Mouse (Mus musculus) liver, embryonic 14.5 days (tissue): Measurements from ENCODE around the gene Mylk. TPM values are rescaled to one million over a fixed set of nuclear protein-coding genes. Genes with fewer than 3 reads are reported as not detected.

Experiments used
- ATAC-seq: fragments of 200-750 bp; cut with Nextera tagmentation; 2 replicates; pipeline ENCODE4 v1.8.0; 2017; ENCODE audit warnings: moderate number of reproducible peaks, mild to moderate bottlenecking, moderate library complexity; ENCODE audit not compliant: insufficient read depth
- DNase-seq, 3 experiments: peaks; one replicate each; pipeline ENCODE4 v3.0.0-alpha.2; 2012 to 2013; ENCODE audit warnings: low read depth in 3 of 3, low spot score in 3 of 3
- H3K27ac ChIP-seq: fragments of 300-500 bp; sonication (generic); 2 replicates; pipeline ENCODE4 v1.5.1; 2014; ENCODE audit warnings: moderate library complexity, mild to moderate bottlenecking, control low read depth, inconsistent platforms
- H3K27me3 ChIP-seq: fragments of 300-500 bp; sonication (generic); 2 replicates; pipeline ENCODE4 v1.6.1; 2014; ENCODE audit warnings: mild to moderate bottlenecking, low read length, moderate library complexity; ENCODE audit not compliant: control insufficient read depth, insufficient read depth
- H3K36me3 ChIP-seq: fragments of 300-500 bp; sonication (generic); replicated peaks from 2 replicates; pipeline ENCODE4 v1.6.1; 2014; ENCODE audit warnings: low read depth; ENCODE audit not compliant: control insufficient read depth, insufficient read depth
- H3K4me1 ChIP-seq, 2 experiments: fragments of 200-500 bp in 1 of 2; fragments of 300-500 bp in 1 of 2; sonication (generic) in 1 of 2; replicated peaks; 2 replicates each; pipeline ENCODE4 v1.6.1; 2012 to 2014; ENCODE audit warnings: antibody characterized with exemption in 1 of 2, inconsistent platforms in 1 of 2, low read length in 1 of 2; ENCODE audit not compliant: control insufficient read depth in 2 of 2, insufficient read depth in 2 of 2
- H3K4me2 ChIP-seq: fragments of 300-500 bp; sonication (generic); 2 replicates; pipeline ENCODE4 v1.6.1; 2014; ENCODE audit warnings: low read depth, mild to moderate bottlenecking, control low read depth, moderate library complexity
- H3K4me3 ChIP-seq, 2 experiments: fragments of 200-500 bp in 1 of 2; fragments of 300-500 bp in 1 of 2; sonication (generic) in 1 of 2; 2 replicates each; pipeline ENCODE4 v1.5.1; 2012 to 2014; ENCODE audit warnings: low read depth in 2 of 2, low read length in 2 of 2, mild to moderate bottlenecking in 2 of 2, control low read depth in 1 of 2, inconsistent platforms in 1 of 2, moderate library complexity in 1 of 2; ENCODE audit not compliant: insufficient read depth in 1 of 2
- H3K9ac ChIP-seq: fragments of 300-500 bp; sonication (generic); replicated peaks from 2 replicates; pipeline ENCODE4 v1.6.1; 2014; ENCODE audit warnings: mild to moderate bottlenecking, control low read depth, moderate library complexity
- H3K9me3 ChIP-seq: fragments of 300-500 bp; sonication (generic); 2 replicates; pipeline ENCODE4 v1.6.1; 2016; ENCODE audit warnings: low read length, mixed read lengths; ENCODE audit not compliant: control insufficient read depth
- CTCF ChIP-seq: IDR thresholded peaks from 2 replicates; pipeline ENCODE4 v1.5.1; 2016; ENCODE audit warnings: antibody characterized with exemption, low read depth, control low read depth
- EP300 ChIP-seq: IDR thresholded peaks from 2 replicates; pipeline ENCODE4 v1.6.1; 2016; ENCODE audit warnings: antibody characterized with exemption, low read depth
- WGBS: fragments of 180-500 bp; shearing (Covaris S2); extraction: QIAGEN DNeasy Blood & Tissue Kit; methylation state at CpG from one replicate; pipeline ENCODE4 v1.1.7; 2014; ENCODE audit not compliant: insufficient replicate concordance; 5-methylcytosine and 5-hydroxymethylcytosine counted together
- polyA plus RNA-seq, 2 experiments: library from polyadenylated mRNA; depleted of rRNA in 1 of 2; stranded (reverse) in 1 of 2; unstranded in 1 of 2; fragments of >200 nt; fragmentation: Nextera tagmentation in 1 of 2; extraction: Ambion mirVana in 1 of 2; gene quantifications; 2 replicates each; pipeline versions ENCODE4 v1.2.1 to v1.2.3; 2012 to 2014

Gene Mylk
- polyA plus RNA-seq, 2 experiments, result 4.4 to 5.4 TPM

- Histone ChIP-seq H3K9ac (no peak overlapping the region), H3K36me3 (no peaks in the 10 kb centered on the region), H3K4me2 (no peak overlapping the region), H3K4me1 (no peaks in the 10 kb centered on the region), H3K9me3 (no peaks in the 10 kb centered on the region), H3K27me3 (no peaks in the 10 kb centered on the region), H3K4me3 (no peak overlapping the region), H3K27ac (no peak overlapping the region)
- no peak for TF ChIP-seq EP300
- ATAC-seq (no peak), DNase-seq (no peak)
- 53% methylated on average over 6 of the region's 6 CpGs for WGBS
Measured at GRCm38 (mm10) chr16:34855136-34855535, 110.1 kb downstream of the Mylk start.

- Histone ChIP-seq H3K9ac (no peak overlapping the region), H3K4me1 (no peaks in the 10 kb centered on the region), H3K27ac (no peak overlapping the region), H3K27me3 (no peaks in the 10 kb centered on the region), H3K4me2 (no peak overlapping the region), H3K4me3 (no peak overlapping the region), H3K9me3 (no peaks in the 10 kb centered on the region), H3K36me3 (no peaks in the 10 kb centered on the region)
- DNase-seq, result no peak
- ATAC-seq, result no peak
- 45% methylated on average over 2 of the region's 2 CpGs for WGBS
- TF ChIP-seq CTCF, result no peak
- TF ChIP-seq EP300, result no peak
Measured at GRCm38 (mm10) chr16:34855751-34856150, 110.7 kb downstream of the Mylk start.

DNA sequence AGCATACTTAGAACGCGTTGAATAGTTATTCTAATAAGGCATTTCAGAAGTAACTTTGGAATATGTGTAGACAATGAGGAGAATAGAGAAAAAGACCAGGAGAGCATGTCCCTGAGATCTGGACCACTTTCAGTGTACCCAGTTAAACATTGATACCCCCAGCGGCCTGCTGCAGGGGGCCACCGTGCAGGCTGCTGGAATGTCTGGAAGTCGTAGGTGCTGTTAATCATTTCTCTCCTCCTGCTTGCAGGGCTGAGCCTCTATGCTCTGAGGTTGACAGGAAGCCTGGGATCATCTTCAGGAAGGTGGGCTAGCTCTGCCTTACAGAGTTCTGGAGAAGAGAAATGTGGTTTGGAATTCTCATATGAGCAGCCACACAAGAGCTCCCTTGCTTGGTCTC is 112.6 kb downstream of the Mylk start:
- Histone ChIP-seq H3K36me3 (no peaks in the 10 kb centered on the region), H3K9ac (no peak overlapping the region), H3K27ac (no peak overlapping the region), H3K4me3 (no peak overlapping the region), H3K4me1 (no peaks in the 10 kb centered on the region), H3K9me3 (no peaks in the 10 kb centered on the region), H3K4me2 (no peak overlapping the region), H3K27me3 (no peaks in the 10 kb centered on the region)
- 64% methylated on average over 5 of the region's 5 CpGs for WGBS
- TF ChIP-seq CTCF (no peak), EP300 (no peak)
- ATAC-seq (no peak), DNase-seq (no peak)

DNA sequence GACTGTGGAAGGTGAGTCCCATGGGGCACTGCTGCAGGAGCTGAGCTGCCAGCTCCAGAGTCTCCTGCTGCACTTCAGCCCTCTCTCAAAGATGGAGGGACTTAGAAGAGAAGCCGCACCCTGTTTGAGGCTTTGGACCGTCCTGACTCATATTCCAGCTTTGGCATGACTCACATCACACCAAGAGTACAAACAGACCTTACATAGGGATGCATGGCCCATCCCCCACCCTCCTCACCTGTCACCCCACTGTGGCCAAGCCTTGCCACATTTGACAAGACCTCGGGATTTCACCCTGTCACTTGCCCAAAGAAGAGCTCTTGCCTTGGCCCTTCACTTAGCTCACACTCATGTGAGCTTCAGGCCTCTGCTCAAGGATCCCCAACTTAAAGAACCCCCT is 115.8 kb downstream of the Mylk start:
- Histone ChIP-seq H3K27ac (no peak overlapping the region), H3K4me3 (no peak overlapping the region), H3K4me2 (no peak overlapping the region), H3K9ac (no peak overlapping the region), H3K36me3 (no peaks in the 10 kb centered on the region), H3K9me3 (no peaks in the 10 kb centered on the region), H3K4me1 (no peaks in the 10 kb centered on the region), H3K27me3 (no peaks in the 10 kb centered on the region)
- ATAC-seq, result no peak
- 55% methylated on average over 3 of the region's 3 CpGs for WGBS
- no peak for TF ChIP-seq EP300
- no peak for TF ChIP-seq CTCF
- no peak for DNase-seq

GRCm38 (mm10) chr16:34861744-34862365 is 116.8 kb downstream of the Mylk start:
- Histone ChIP-seq H3K4me3 (no peak overlapping the region), H3K27me3 (no peaks in the 10 kb centered on the region), H3K4me1 (no peaks in the 10 kb centered on the region), H3K9me3 (no peaks in the 10 kb centered on the region), H3K36me3 (no peaks in the 10 kb centered on the region), H3K27ac (no peak overlapping the region), H3K9ac (no peak overlapping the region), H3K4me2 (no peak overlapping the region)
- DNase-seq (no peak), ATAC-seq (no peak)
- TF ChIP-seq CTCF (no peak), EP300 (no peak)
- WGBS, result 63% methylated on average over 10 of the region's 10 CpGs
